Mouse (Mus musculus) CD4-positive, CD25-positive, alpha-beta regulatory T cell (primary cell): ENCODE results near the gene Clca3b. TPM values are rescaled to one million over a fixed set of nuclear protein-coding genes. Genes with fewer than 3 reads are reported as not detected.

Experiments used
- polyA plus RNA-seq: library from polyadenylated mRNA; unstranded; fragments of 100-300 nt; shearing (Covaris generic); gene quantifications from one replicate; pipeline ENCODE4 v1.2.1, GENCODE M21; 2017

Gene Clca3b
- not detected for polyA plus RNA-seq

GRCm38 (mm10) chr3:144849014-144849556, at the start of gene Clca3b:
Gene Clca3b, minus strand, starts transcription at chr3:144849357.

DNA sequence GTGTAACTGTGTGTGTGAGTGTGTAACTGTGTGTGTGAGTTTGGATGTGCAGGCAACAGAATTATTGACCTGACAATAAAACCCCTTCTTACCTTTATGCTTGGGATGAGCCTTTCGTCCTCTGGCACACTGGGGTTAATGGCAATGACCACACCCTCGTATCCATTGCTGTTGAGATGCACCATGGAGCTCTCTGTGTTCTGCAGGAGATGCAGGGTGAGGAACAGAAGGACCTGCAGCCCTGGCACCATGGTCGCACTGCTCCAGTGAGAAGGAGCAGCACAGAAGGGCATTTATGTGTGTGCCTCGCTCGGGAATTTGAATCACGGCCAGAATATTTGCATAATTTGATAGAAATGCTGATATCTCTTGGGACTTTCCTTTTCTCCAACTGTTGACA, 29.9 kb downstream of the Clca3b start, which contains the start of gene Clca3a2:
Clca3a2 (minus strand) TSS at position 276 of the 400 bp plus-strand sequence.

Other genes starting within 250 kb of the Clca3b start
- gene Sh3glb1, start 129.0 kb downstream of the Clca3b start, polyA plus RNA-seq = 171 TPM
- gene Clca3a1, start 88.4 kb downstream of the Clca3b start, polyA plus RNA-seq = 0.10 TPM
- not detected for gene Clca3a2, start 29.9 kb downstream of the Clca3b start, polyA plus RNA-seq
- gene Clca4b, start 83.2 kb upstream of the Clca3b start, polyA plus RNA-seq = not detected
- not detected for gene Clca4a, start 125.7 kb upstream of the Clca3b start, polyA plus RNA-seq
- not detected for gene Clca1, start 183.4 kb upstream of the Clca3b start, polyA plus RNA-seq